Comparison of ENCODE assay signal across 8 mouse cellular contexts in genomic region chr7:88544393-88544792, GRCm38 (mm10).
DNase-seq lines count a peak whose midpoint lies in the region; ATAC-seq and TF ChIP-seq lines count a peak whose summit lies in the region.

No protein-coding gene starts in this region.

- 9% methylated on average over 4 of the region's 4 CpGs for WGBS in forebrain, embryonic 16.5 days
- WGBS in midbrain, embryonic 10.5 days = 9% methylated on average over 4 of the region's 4 CpGs

- H3K9ac ChIP-seq in forebrain, embryonic 16.5 days (replicated peaks; ENCODE audit: low read depth, low read length) = no peak overlapping the region

- no peaks in the 10 kb centered on the region for H3K4me1 ChIP-seq in forebrain, embryonic 16.5 days (replicated peaks; ENCODE audit: control insufficient read depth, insufficient read depth, low read length)
- H3K4me1 ChIP-seq in midbrain, embryonic 10.5 days = no peaks in the 10 kb centered on the region

- no peak overlapping the region for H3K4me2 ChIP-seq in forebrain, embryonic 16.5 days (ENCODE audit: low read length)

- peak; percentile 21 to 48 for DNase-seq in heart, adult 18-20 months
- no peak for DNase-seq in heart, adult 9 months (ENCODE audit: low spot score in 2 of 2)
- DNase-seq in c-Kit-positive CD71-positive TER-119-negative erythroid progenitor cells, embryonic 14.5 days (ENCODE audit: low read depth) = peak; percentile 44
- peak; percentile 70 to 74 for DNase-seq in left cerebral cortex, adult 2 months (ENCODE audit: extremely low spot score in 1 of 2, low spot score in 2 of 2)
- peak; percentile 37 for DNase-seq in midbrain, embryonic 10.5 days (ENCODE audit: low spot score)
- DNase-seq in spleen, postnatal 10 days (ENCODE audit: low spot score in 2 of 2) = peak; percentile 10 to 74

- no peaks in the 10 kb centered on the region for H3K27me3 ChIP-seq in forebrain, embryonic 16.5 days (replicated peaks; ENCODE audit: control insufficient read depth, insufficient read depth, low read length)
- no peaks in the 10 kb centered on the region for H3K27me3 ChIP-seq in midbrain, embryonic 10.5 days (ENCODE audit: low read depth, poor library complexity, severe bottlenecking)

- peak; percentile 97 for ATAC-seq in forebrain, embryonic 16.5 days
- ATAC-seq in inflammation-experienced regulatory T-cells, adult 6 months = peak; percentile 48

- no peaks in the 10 kb centered on the region for H3K36me3 ChIP-seq in forebrain, embryonic 16.5 days (ENCODE audit: control insufficient read depth, insufficient read depth)
- no peaks in the 10 kb centered on the region for H3K36me3 ChIP-seq in midbrain, embryonic 10.5 days

- H3K9me3 ChIP-seq in forebrain, embryonic 16.5 days (ENCODE audit: control insufficient read depth, low read length) = no peaks in the 10 kb centered on the region
- no peaks in the 10 kb centered on the region for H3K9me3 ChIP-seq in midbrain, embryonic 10.5 days (replicated peaks)

- H3K4me3 ChIP-seq in forebrain, embryonic 16.5 days (replicated peaks; ENCODE audit: low read length) = no peak overlapping the region
- no peak overlapping the region for H3K4me3 ChIP-seq in left cerebral cortex, adult 2 months
- H3K4me3 ChIP-seq in midbrain, embryonic 10.5 days = no peak overlapping the region

- TF ChIP-seq CTCF in left cerebral cortex, adult 2 months (IDR thresholded peaks at IDR 0.05) = peak; percentile 75

- H3K27ac ChIP-seq in forebrain, embryonic 16.5 days (ENCODE audit: low read length) = no peak overlapping the region
- no peak overlapping the region for H3K27ac ChIP-seq in left cerebral cortex, adult 2 months
- H3K27ac ChIP-seq in midbrain, embryonic 10.5 days (replicated peaks) = no peak overlapping the region

- intact Hi-C loops in left cerebral cortex, adult 2 months (cut with DNase I) = loop anchor here (2.0 to 10.0 kb wide), 3 partner anchors 448 to 1430 kb away; no protein-coding TSS in a partner anchor

Comparison
In these comparisons a context has a peak if more than half of its experiments do, and no peak if none do; other contexts are left out.
1. DNase-seq: peak in heart, adult 18-20 months (2 of 2), c-Kit-positive CD71-positive TER-119-negative erythroid progenitor cells, embryonic 14.5 days (single experiment), left cerebral cortex, adult 2 months (2 of 2), midbrain, embryonic 10.5 days (single experiment) and spleen, postnatal 10 days (2 of 2); none in heart, adult 9 months (0 of 2).